Mouse (Mus musculus): ENCODE measurements at regions not wholly inside any gene's neighbourhood (a gene's known extent, or its start where the extent isn't known, plus 50 kb on each side); places are given as distances from the start of the nearest gene placed in this dataset.

DNA sequence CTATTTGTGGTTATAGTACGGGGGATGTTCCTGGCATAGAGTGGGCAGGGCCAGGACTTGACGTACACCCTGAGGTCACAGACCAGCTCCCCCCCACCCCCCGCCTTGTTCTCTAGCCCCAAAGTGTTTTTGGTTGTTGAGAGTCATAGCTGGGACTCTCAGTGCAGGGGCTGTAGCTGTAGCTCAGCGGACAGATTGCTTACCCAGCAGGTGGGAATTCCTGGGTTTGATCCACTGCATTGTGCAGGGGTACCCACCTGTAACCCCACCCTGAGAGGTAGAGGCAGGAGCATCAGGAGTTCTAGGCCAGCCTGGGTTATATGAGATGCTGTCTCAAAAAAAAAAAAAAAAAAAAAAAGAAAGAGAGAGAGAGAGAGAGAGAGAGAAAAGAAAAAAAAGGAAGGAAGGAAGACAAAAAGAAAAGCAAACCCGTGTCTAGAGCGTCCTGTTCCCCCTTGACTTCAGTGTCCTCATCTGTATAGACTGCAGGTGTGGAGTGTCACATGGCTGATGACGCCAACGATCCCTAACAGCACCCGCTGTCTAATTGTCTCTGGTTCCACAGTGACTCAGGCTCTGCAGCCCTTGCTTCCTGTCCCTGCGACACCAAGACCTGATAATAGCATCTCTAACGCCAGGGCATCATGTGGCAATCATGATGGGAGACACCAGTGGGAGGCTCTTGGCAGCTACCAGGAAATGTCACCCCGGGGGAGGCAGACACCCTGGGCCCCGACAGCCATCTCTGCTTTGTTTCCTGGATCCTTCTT lies 102.0 kb upstream of the Vrk1 start:
- Histone ChIP-seq H3K4me3 (ENCODE audit: insufficient read depth, low read depth, low read length) (no peak overlapping the region), H3K79me2 (ENCODE audit: control insufficient read depth, insufficient read depth, low read length) (no peaks in the 10 kb centered on the region), H3K9ac (ENCODE audit: low read depth, low read length) (no peak overlapping the region), H3K4me1 (ENCODE audit: control insufficient read depth, insufficient read depth, low read length) (no peaks in the 10 kb centered on the region), H3K36me3 (ENCODE audit: control insufficient read depth, insufficient read depth, low read length) (no peaks in the 10 kb centered on the region), H3K27me3 (ENCODE audit: control insufficient read depth, insufficient read depth, low read length) (no peaks in the 10 kb centered on the region), H3K27ac (replicated peaks; ENCODE audit: insufficient read depth, low read depth, low read length) (no peak overlapping the region)
- WGBS = 69% methylated on average over 13 of the region's 13 CpGs
- no peak for TF ChIP-seq CTCF (IDR thresholded peaks at IDR 0.05; ENCODE audit: low read depth, low read length)
- DNase-seq (ENCODE audit: extremely low read depth, low read depth, low spot score) = no peak

DNA sequence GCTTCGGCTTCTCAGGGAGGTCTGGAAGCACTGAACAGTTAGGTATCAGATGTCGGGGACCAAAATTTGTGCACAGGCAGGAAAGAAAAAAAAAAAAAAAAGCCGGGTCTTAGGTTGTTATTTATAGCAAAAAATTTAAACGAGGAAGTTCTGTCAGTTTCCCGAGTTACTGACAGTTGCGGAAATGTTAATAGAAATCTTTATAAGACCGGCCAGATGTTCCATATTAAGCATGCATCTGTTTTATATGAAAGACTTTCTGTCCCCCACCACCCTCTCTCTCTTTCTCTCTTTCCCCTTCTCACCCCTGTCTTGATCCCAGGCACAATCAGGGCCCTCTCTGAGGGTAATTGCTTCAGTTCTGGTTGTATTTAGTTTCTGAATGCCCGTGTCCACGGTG lies 98.5 kb upstream of the Vrk1 start:
- no peak for DNase-seq (ENCODE audit: extremely low read depth, low read depth, low spot score)
- Histone ChIP-seq H3K9ac (ENCODE audit: low read depth, low read length) (no peak overlapping the region), H3K4me3 (ENCODE audit: insufficient read depth, low read depth, low read length) (no peak overlapping the region), H3K27me3 (ENCODE audit: control insufficient read depth, insufficient read depth, low read length) (no peaks in the 10 kb centered on the region), H3K4me1 (ENCODE audit: control insufficient read depth, insufficient read depth, low read length) (no peaks in the 10 kb centered on the region), H3K36me3 (ENCODE audit: control insufficient read depth, insufficient read depth, low read length) (no peaks in the 10 kb centered on the region), H3K79me2 (ENCODE audit: control insufficient read depth, insufficient read depth, low read length) (no peaks in the 10 kb centered on the region), H3K27ac (replicated peaks; ENCODE audit: insufficient read depth, low read depth, low read length) (no peak overlapping the region)
- TF ChIP-seq POLR2A (IDR thresholded peaks at IDR 0.05; ENCODE audit: extremely low read depth, insufficient read depth, low read length) (no peak), CTCF (IDR thresholded peaks at IDR 0.05; ENCODE audit: low read depth, low read length) (no peak)
- 71% methylated on average over 9 of the region's 9 CpGs for WGBS

DNA sequence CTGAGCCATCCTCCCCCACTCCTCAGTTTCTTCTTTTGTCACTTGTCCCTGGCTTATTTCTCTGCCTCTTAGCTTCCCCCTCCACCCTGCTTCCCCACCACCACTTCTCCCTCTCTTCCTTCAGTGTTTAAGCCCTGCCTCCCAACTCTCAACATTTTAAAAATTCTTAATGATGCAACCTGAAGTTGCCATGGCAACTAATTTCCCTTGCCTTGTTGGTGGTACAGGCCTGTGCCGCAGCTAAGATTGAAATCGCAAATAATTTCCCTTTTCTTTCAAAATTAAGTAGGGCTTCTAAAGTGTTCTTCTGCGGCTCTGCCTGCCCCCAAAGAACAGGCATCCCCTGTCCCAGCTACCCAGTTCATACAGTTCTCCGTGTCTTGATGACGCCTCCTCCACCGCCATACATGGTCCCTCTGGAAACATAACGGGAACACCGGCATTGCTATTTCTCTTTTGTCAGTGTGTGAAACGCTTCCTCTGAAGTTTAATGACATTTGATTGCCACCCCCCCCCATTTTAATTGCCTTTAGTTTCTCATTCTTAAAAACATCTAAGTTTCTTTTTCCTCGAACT lies 92.6 kb upstream of the Vrk1 start:
- H3K4me1 ChIP-seq (ENCODE audit: control insufficient read depth, insufficient read depth, low read length) = no peaks in the 10 kb centered on the region
- no peak overlapping the region for H3K27ac ChIP-seq (replicated peaks; ENCODE audit: insufficient read depth, low read depth, low read length)
- H3K4me3 ChIP-seq (ENCODE audit: insufficient read depth, low read depth, low read length) = no peak overlapping the region
- WGBS = 91% methylated on average over 10 of the region's 10 CpGs
- DNase-seq (ENCODE audit: extremely low read depth, low read depth, low spot score) = no peak
- H3K9ac ChIP-seq (ENCODE audit: low read depth, low read length) = no peak overlapping the region
- no peaks in the 10 kb centered on the region for H3K27me3 ChIP-seq (ENCODE audit: control insufficient read depth, insufficient read depth, low read length)
- H3K36me3 ChIP-seq (ENCODE audit: control insufficient read depth, insufficient read depth, low read length) = no peaks in the 10 kb centered on the region
- TF ChIP-seq CTCF (IDR thresholded peaks at IDR 0.05; ENCODE audit: low read depth, low read length) (no peak), POLR2A (IDR thresholded peaks at IDR 0.05; ENCODE audit: extremely low read depth, insufficient read depth, low read length) (no peak)
- no peaks in the 10 kb centered on the region for H3K79me2 ChIP-seq (ENCODE audit: control insufficient read depth, insufficient read depth, low read length)

DNA sequence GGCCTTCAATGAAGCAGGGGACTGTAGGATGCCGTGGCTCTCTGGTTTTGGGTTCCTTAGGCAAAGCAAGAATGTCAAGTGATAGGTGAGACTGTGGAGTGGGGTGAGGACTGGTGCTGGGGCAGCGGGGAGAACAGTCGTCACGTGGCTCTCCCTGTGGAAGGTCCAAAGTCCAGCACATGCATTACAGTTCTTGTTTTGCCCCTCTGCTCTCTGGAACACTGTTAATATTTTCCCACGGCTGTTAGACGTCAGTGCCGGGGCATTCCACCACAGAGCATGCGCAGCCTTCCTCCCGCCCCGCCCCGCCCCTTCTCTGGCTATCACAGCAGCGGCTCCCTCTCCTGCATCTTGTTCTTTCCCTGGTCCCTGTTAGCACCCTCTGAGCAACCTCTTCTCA lies 91.3 kb upstream of the Vrk1 start:
- no peak overlapping the region for H3K27ac ChIP-seq (replicated peaks; ENCODE audit: insufficient read depth, low read depth, low read length)
- no peak overlapping the region for H3K9ac ChIP-seq (ENCODE audit: low read depth, low read length)
- no peaks in the 10 kb centered on the region for H3K36me3 ChIP-seq (ENCODE audit: control insufficient read depth, insufficient read depth, low read length)
- H3K4me1 ChIP-seq (ENCODE audit: control insufficient read depth, insufficient read depth, low read length) = no peaks in the 10 kb centered on the region
- H3K79me2 ChIP-seq (ENCODE audit: control insufficient read depth, insufficient read depth, low read length) = no peaks in the 10 kb centered on the region
- no peaks in the 10 kb centered on the region for H3K27me3 ChIP-seq (ENCODE audit: control insufficient read depth, insufficient read depth, low read length)
- 39% methylated on average over 12 of the region's 12 CpGs for WGBS
- H3K4me3 ChIP-seq (ENCODE audit: insufficient read depth, low read depth, low read length) = no peak overlapping the region
- no peak for DNase-seq (ENCODE audit: extremely low read depth, low read depth, low spot score)
- TF ChIP-seq CTCF (IDR thresholded peaks at IDR 0.05; ENCODE audit: low read depth, low read length) (no peak), POLR2A (IDR thresholded peaks at IDR 0.05; ENCODE audit: extremely low read depth, insufficient read depth, low read length) (no peak)

GRCm38 (mm10) chr12:105927210-105927609 lies 82.8 kb upstream of the Vrk1 start:
- no peak overlapping the region for H3K4me3 ChIP-seq (ENCODE audit: insufficient read depth, low read depth, low read length)
- WGBS = 93% methylated on average over 7 of the region's 7 CpGs
- H3K79me2 ChIP-seq (ENCODE audit: control insufficient read depth, insufficient read depth, low read length) = no peaks in the 10 kb centered on the region
- H3K27me3 ChIP-seq (ENCODE audit: control insufficient read depth, insufficient read depth, low read length) = no peaks in the 10 kb centered on the region
- H3K36me3 ChIP-seq (ENCODE audit: control insufficient read depth, insufficient read depth, low read length) = no peaks in the 10 kb centered on the region
- no peak for TF ChIP-seq CTCF (IDR thresholded peaks at IDR 0.05; ENCODE audit: low read depth, low read length)
- TF ChIP-seq POLR2A (IDR thresholded peaks at IDR 0.05; ENCODE audit: extremely low read depth, insufficient read depth, low read length) = no peak
- no peaks in the 10 kb centered on the region for H3K4me1 ChIP-seq (ENCODE audit: control insufficient read depth, insufficient read depth, low read length)
- H3K27ac ChIP-seq (replicated peaks; ENCODE audit: insufficient read depth, low read depth, low read length) = no peak overlapping the region
- no peak overlapping the region for H3K9ac ChIP-seq (ENCODE audit: low read depth, low read length)
- DNase-seq (ENCODE audit: extremely low read depth, low read depth, low spot score) = no peak

DNA sequence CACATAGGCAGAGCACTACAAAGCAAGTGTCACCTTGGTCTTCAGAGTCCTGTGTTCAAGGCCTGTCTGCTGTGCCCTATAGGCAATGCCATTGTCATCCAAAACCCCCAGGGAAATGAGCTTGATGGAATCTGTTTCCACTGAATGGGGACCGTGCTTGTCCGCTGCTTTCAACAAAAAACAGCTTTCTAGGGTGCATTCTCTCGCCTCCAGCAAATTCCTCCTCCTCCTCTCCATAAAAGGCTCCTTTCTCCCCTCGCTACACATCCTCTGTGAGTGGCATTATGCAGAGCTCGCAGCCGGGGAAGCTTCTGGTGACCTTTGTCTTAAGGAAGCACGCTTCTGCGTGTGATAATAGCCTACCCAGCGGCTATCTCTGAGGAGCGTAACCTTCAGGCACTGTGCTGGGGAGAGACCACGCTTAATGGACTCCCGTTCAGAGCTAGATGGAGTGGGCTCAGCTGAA lies 80.5 kb upstream of the Vrk1 start:
- Histone ChIP-seq H3K27me3 (ENCODE audit: control insufficient read depth, insufficient read depth, low read length) (no peaks in the 10 kb centered on the region), H3K36me3 (ENCODE audit: control insufficient read depth, insufficient read depth, low read length) (no peaks in the 10 kb centered on the region), H3K9ac (ENCODE audit: low read depth, low read length) (no peak overlapping the region), H3K79me2 (ENCODE audit: control insufficient read depth, insufficient read depth, low read length) (no peaks in the 10 kb centered on the region), H3K4me3 (ENCODE audit: insufficient read depth, low read depth, low read length) (no peak overlapping the region), H3K4me1 (ENCODE audit: control insufficient read depth, insufficient read depth, low read length) (no peaks in the 10 kb centered on the region), H3K27ac (replicated peaks; ENCODE audit: insufficient read depth, low read depth, low read length) (no peak overlapping the region)
- DNase-seq (ENCODE audit: extremely low read depth, low read depth, low spot score) = no peak
- no peak for TF ChIP-seq CTCF (IDR thresholded peaks at IDR 0.05; ENCODE audit: low read depth, low read length)
- TF ChIP-seq POLR2A (IDR thresholded peaks at IDR 0.05; ENCODE audit: extremely low read depth, insufficient read depth, low read length) = no peak
- WGBS = 70% methylated on average over 12 of the region's 12 CpGs
